Mouse (Mus musculus) bone marrow, adult 2 months (tissue): ENCODE measurements around the gene Vps53. TPM values are rescaled to one million over a fixed set of nuclear protein-coding genes. Genes with fewer than 3 reads are reported as not detected.

ENCODE experiments used
- H3K27ac ChIP-seq: fragments of 200-500 bp; 2 replicates; pipeline ENCODE4 v1.5.1; 2012; ENCODE audit warnings: low read depth, mild to moderate bottlenecking, control low read depth, inconsistent platforms, low read length; ENCODE audit not compliant: control insufficient read depth, poor library complexity, insufficient read depth
- H3K4me1 ChIP-seq: fragments of 200-500 bp; 2 replicates; pipeline ENCODE4 v1.6.1; 2011; ENCODE audit warnings: low read length; ENCODE audit not compliant: control insufficient read depth, insufficient read depth
- H3K4me3 ChIP-seq: fragments of 200-500 bp; replicated peaks from 2 replicates; pipeline ENCODE3; 2011; ENCODE audit warnings: mild to moderate bottlenecking, low read depth, low read length, control low read depth; ENCODE audit not compliant: control insufficient read depth
- CTCF ChIP-seq: fragments of 200-500 bp; IDR thresholded peaks from 2 replicates; pipeline ENCODE4 v1.5.1; 2011; ENCODE audit warnings: low read length, control low read depth; ENCODE audit not compliant: control insufficient read depth, insufficient read depth
- POLR2A ChIP-seq: fragments of 200-500 bp; IDR thresholded peaks from 2 replicates; pipeline ENCODE4 v1.6.1; 2011; ENCODE audit warnings: low read depth, mild to moderate bottlenecking, control low read depth, low read length, borderline replicate concordance; ENCODE audit not compliant: control insufficient read depth
- WGBS: fragments of 180-500 bp; shearing (Covaris S2); methylation state at CpG from one replicate; pipeline ENCODE4 v1.1.7; 2018; 5-methylcytosine and 5-hydroxymethylcytosine counted together
- polyA plus RNA-seq: library from polyadenylated mRNA; stranded (reverse); fragments of >200 nt; gene quantifications from 2 replicates; pipeline ENCODE4 v1.2.4, GENCODE M21; 2011; ENCODE audit warnings: low replicate concordance; ENCODE audit not compliant: missing spikeins, insufficient read depth, insufficient read length

Gene Vps53
- polyA plus RNA-seq, 1 experiment = 27.0 TPM

DNA sequence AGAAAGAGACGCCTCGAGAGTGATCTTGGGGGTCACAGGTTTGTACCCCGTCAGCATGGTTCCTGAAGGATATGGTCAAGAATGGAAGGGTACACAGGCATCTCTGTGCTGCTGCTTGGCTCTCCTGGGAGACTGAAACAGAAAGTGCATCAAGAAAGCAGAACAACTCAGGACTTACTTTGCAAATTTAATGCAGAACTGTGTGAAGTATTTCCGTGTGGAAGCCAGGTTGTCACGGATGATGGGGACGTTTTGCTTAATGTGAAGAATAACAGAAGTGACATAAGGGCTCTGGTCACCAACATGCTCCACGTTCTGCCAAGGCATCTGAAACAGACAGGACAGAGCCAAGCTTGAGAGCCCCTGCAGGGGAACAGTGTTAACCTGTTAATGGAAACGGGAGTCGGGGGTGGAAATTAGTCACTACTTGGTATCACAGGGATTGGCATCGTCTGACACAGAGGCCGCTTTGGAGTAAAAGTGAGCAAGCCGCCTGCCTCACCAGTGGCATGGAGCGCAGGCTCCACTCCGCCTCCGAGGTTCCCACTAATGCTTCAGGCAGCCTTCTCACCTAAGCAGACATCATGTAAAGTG lies 112.8 kb downstream of the Vps53 start:
- H3K27ac ChIP-seq = peak overlapping the region; percentile 53
- TF ChIP-seq CTCF = no peak
- TF ChIP-seq POLR2A = no peak
- H3K4me3 ChIP-seq = no peak overlapping the region
- 66% methylated on average over 15 of the region's 15 CpGs for WGBS
- no peaks in the 10 kb centered on the region; the same call in 1 of the 2 replicates for H3K4me1 ChIP-seq

DNA sequence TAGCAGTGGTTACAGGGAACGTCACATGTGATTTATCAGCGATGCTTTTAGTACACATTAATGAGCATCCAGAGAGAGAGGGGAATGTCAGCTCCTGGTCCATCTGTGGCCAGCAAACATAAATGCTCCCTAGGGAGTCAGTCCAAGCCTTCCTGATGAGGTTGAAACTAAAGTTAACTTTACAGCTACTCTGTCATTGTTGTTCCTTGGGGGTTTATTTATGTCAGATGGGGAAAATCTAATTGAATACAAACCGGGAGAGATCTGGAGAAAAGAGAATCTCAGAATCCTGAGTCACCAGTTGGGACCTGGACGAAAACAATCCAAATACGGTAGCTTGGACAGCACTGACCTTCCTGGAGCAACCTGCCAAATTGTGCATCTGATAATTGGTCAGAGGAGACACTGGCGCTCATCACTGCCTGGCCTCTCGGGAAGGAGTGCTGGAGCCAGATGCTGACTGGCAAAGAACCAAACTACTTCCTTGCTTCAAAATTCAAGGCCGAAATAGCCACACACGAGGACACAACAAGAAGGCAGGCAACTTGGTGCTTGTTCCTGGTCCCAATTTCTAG lies 113.8 kb downstream of the Vps53 start:
- Histone ChIP-seq H3K27ac (no peak overlapping the region), H3K4me3 (no peak overlapping the region), H3K4me1 (no peaks in the 10 kb centered on the region; the same call in 1 of the 2 replicates)
- TF ChIP-seq CTCF (no peak), POLR2A (no peak)
- WGBS = 84% methylated on average over 9 of the region's 9 CpGs

DNA sequence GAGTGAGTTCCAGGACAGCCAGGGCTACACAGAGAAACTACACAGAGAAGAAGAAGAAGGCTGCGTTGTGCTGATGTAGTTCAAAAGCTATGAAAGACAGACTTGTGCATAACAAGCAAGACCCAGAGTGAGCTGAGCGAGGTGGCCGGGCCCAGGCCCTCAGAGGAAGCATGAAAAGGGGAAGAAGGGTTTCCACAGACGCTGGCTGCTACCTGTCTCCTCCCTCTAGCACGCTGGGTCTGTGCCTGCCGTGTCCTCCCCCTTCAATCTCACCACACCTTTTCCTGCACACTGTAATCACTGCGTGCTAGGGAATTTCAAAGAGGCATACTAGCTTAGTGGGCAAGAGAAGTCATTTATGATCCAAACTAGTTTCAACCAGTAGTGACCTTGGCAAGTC lies 115.0 kb downstream of the Vps53 start:
- Histone ChIP-seq H3K27ac (peak overlapping the region; percentile 52; the same call in 1 of the 2 replicates), H3K4me1 (no peaks in the 10 kb centered on the region; the same call in 1 of the 2 replicates), H3K4me3 (no peak overlapping the region)
- no peak for TF ChIP-seq POLR2A
- TF ChIP-seq CTCF = no peak
- WGBS = 10% methylated on average over 7 of the region's 7 CpGs

DNA sequence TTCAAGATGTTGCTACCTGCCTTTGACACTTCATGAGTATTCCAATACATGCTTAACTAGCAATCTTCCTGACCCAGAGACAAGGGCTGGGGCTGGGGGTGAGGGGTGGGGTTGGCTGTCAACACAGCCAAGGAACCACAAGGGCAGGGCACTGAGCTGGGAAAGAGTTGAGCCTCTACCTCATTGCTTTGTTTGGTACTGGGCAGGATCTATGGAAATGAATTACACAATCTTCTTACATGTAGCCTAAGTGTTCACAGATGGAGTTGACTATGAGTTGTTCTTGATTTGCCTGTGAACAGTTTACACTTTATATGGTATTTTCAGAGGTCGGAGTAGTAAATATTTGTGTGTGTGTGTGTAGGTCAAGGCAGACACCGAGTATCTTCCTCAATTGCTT lies 118.5 kb downstream of the Vps53 start:
- WGBS = 95% methylated on average over 2 of the region's 2 CpGs
- no peak for TF ChIP-seq POLR2A
- no peak for TF ChIP-seq CTCF
- Histone ChIP-seq H3K4me1 (no peaks in the 10 kb centered on the region), H3K27ac (no peak overlapping the region), H3K4me3 (no peak overlapping the region)

DNA sequence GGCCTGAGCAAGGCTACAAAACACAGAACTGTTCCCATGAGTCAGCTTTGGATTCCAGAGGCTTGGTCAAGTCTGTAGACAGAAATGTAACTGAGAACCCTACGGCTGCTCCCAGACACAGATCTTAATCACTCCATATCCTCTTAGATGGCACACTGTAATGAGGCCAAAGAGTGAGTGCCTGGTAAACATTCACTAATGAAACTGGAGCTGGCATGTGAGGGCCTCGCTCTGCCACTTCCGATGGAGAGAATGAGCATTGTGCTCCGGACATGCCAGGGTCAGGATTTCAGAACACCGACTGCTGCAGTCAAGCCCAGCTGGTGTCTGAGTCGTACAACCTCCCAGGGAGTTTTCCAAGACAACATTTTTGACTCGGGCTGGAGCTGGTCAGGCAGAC lies 119.5 kb downstream of the Vps53 start:
- WGBS = 80% methylated on average over 7 of the region's 7 CpGs
- H3K27ac ChIP-seq = no peak overlapping the region
- H3K4me3 ChIP-seq = no peak overlapping the region
- H3K4me1 ChIP-seq = no peaks in the 10 kb centered on the region
- TF ChIP-seq CTCF = no peak
- TF ChIP-seq POLR2A = no peak

DNA sequence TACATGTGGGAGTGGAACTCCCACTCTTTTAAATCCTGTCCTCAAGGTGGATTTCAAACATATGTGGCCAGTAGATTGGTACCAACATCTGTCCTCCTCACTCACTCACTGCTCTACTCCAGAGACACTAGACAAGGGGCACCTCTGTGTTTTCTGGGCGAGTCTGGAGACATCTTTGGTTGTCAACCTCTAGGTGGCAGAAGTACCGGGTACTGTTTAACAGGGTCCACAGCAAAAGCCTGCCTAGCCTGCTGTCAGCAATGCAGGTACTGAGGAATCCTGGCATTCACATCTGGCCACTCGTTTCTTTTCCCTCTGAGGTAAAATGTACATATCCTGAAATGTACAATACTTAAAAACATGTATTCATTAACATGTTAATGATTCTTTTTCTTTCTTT lies 123.0 kb downstream of the Vps53 start:
- 50% methylated on average over 3 of the region's 3 CpGs for WGBS
- Histone ChIP-seq H3K27ac (no peak overlapping the region), H3K4me3 (no peak overlapping the region), H3K4me1 (no peaks in the 10 kb centered on the region)
- TF ChIP-seq CTCF (no peak), POLR2A (no peak)

DNA sequence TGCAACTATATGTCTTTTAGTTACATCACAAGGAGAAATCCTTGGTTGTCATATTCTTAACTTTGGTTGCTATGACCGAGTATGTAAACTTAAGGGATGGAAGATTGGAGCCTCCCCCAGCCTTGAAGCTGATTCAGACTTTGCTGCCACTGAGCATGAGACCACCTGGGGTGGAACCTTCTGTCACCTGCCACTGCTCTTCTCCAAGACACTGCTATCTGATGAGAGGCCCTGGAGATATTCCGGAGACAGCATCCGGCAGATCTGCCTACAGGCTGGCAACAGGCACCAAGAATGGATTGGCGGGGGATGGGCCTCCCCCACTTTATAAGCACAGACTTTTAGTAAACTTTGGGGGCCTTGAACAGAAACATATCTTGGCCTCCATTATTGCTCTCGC lies 127.0 kb downstream of the Vps53 start:
- H3K27ac ChIP-seq = no peak overlapping the region
- 94% methylated on average over 5 of the region's 5 CpGs for WGBS
- H3K4me1 ChIP-seq = no peaks in the 10 kb centered on the region
- TF ChIP-seq CTCF (no peak), POLR2A (no peak)
- no peak overlapping the region for H3K4me3 ChIP-seq

DNA sequence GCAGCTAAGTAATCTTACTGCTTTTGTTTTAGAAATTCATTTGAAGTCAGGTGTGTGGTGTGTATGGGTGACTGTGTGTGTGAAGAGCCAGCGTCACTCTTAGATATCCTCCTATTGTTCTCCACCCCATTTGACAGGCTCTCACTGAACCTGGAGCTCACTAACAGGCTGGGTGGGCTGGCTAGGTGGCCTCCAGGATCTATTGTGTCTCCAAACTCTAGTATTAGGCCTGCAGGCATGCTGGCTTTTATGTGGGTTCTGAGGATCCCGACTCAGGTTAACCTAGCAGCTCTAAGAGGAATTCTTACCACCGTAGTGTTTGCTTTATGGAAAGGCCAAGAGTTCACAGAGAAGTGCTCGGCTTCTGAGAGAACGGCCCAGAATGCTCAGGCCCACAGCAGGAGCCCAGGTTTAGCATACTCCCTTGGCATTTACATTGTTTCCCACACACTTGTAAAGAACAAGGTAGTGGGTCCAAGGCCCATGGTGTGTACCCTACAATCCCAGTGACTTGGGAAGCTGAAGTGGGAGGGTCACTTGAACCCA lies 128.4 kb downstream of the Vps53 start:
- no peak for TF ChIP-seq CTCF
- no peak for TF ChIP-seq POLR2A
- no peak overlapping the region for H3K4me3 ChIP-seq
- H3K27ac ChIP-seq = no peak overlapping the region
- no peaks in the 10 kb centered on the region for H3K4me1 ChIP-seq
- 90% methylated on average over 5 of the region's 5 CpGs for WGBS
